Mouse (Mus musculus) yolk sac, embryonic 10.5 days (tissue): ENCODE results near the gene Tacr2.
A peak's percentile ranks its signal among the peaks of the same experiment; 100 is the strongest.

Source experiments
- DNase-seq: peaks from one replicate; pipeline ENCODE4 v3.0.0-alpha.2; 2017; ENCODE audit warnings: low spot score

Gene Tacr2

DNA sequence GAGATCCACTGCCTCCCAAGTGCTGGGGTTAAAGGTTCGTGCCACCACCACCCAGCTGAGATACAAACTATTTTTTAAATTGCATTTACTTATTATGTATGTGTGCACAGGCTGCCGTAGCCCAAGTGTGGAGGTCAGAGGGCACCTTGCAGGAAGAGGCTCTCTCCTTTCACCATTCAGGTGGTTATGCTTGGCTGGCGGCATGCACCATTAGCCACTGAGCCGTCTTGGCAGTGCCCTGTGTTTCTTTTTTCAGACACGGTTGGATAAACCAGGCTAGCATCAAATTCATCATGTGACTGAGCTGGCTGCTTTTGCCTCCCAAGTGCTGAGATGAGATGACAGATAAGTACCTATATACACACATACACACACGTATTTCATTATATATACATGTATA is 13.0 kb upstream of the Tacr2 start:
- no peak for DNase-seq

DNA sequence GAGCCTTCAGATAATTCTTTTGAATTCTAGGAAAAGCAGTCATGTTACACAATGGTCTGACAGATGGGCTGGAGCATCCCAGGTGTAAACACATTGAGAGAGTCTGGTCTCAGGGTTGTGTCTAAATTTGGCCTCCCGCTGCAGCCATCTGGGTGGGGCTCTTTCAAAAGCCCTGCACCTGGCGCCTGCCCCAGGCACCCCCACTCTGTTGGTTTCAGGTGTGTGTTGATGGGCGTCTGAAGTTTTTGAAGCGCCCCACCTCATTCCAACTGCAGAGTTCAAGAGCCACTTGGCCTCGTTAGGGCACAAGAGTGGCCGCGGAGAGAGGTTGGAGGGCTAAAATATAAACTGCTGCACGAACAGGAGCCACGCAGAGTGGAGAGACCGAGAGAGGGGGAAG is 9.9 kb upstream of the Tacr2 start:
- no peak for DNase-seq

- DNase-seq = no peak
These were observed 9.3 kb upstream of the Tacr2 start for GRCm38 (mm10) chr10:62242896-62243295.

DNA sequence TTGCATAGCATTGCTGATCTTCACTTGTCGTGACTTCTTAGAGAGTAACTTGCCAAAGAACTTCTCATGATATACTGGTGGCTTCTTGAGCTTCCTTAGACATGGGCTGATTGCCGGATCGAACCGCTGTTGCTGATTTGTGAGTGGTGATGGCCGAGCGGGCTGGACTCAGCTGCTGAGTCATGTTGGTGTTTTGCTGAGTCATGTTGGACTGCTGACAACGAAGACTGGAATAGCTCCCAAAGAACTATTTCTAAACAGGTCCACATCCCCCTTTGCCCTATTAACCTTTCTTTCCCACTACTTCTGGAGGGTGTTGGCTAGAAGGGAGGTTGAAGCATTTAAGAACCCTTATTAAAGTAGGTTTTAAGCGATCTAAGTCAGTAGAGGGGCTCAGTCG is 8.2 kb upstream of the Tacr2 start:
- no peak for DNase-seq

GRCm38 (mm10) chr10:62247156-62247555 is 5.1 kb upstream of the Tacr2 start:
- no peak for DNase-seq

DNA sequence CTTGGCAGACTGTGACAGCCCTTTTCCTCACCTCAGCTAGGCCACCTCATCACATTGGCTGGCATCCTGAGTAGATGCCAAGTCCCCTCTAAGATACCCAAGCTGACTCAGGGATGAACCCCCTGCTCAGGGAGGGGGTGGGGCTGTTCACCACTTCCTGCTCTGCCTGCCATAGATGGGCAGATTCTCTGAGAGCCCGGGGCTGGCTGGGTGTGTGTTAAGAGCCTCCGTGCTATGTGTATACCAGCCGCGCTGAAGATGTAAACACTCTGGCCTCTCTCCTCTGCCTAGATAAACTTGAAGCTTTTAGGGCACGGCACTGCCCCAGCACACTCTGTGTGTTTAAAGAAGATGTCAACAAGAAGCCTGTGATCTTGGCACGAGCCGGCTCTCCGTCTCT is 4.4 kb upstream of the Tacr2 start:
- peak; percentile 64 for DNase-seq

GRCm38 (mm10) chr10:62252496-62253235 is 428 bp downstream of the Tacr2 start:
- no peak for DNase-seq

- no peak for DNase-seq
These were observed 6.1 kb downstream of the Tacr2 start for GRCm38 (mm10) chr10:62258298-62258697.

- peak; percentile 76 for DNase-seq
These were observed 9.1 kb downstream of the Tacr2 start for GRCm38 (mm10) chr10:62261115-62261886.

DNA sequence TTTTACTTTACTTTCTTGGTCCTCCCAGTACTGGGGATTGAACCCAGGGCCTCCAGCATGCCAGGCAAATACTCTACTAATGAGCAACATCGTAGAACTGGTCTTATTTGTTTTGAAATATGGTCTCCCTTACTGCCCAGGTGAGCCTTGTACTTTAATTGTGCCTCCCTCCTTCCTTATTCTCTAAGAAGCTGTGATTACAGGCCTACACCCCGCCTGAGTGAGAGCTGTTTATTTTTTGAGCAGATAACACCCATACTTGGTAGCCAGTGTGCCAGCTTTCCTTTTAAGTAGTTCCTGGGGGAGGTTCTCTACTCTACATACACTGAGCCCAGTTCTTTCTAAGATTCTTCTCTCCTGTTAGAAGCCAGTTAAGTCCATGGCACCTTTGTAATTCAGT is 12.1 kb downstream of the Tacr2 start:
- no peak for DNase-seq

GRCm38 (mm10) chr10:62269278-62269677 is 17.0 kb downstream of the Tacr2 start:
- DNase-seq = no peak

- peak; percentile 48 for DNase-seq
These were observed 23.0 kb downstream of the Tacr2 start for GRCm38 (mm10) chr10:62275235-62275634.

- DNase-seq = no peak
These were observed 25.5 kb downstream of the Tacr2 start for GRCm38 (mm10) chr10:62277499-62278293.

DNA sequence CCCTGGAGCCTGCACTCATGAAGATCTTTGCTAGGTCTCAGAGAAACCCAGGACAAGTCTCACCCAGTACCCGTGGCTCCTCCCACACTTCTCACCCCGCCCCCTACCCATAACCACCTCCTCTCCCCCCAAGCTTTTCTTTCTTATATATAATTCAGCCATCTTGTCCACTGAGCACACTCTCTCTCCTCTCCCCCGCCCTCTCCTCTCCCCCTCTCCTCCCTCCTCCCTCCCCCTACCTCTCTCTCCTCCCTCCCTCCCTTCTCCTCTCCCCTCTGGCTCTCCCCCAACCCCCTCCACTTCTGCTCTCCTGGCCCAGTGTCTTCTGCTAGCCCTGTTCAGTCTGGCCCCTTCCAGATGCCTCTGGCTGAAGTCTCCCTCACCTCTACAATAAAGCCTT is 26.8 kb downstream of the Tacr2 start:
- DNase-seq = no peak

DNA sequence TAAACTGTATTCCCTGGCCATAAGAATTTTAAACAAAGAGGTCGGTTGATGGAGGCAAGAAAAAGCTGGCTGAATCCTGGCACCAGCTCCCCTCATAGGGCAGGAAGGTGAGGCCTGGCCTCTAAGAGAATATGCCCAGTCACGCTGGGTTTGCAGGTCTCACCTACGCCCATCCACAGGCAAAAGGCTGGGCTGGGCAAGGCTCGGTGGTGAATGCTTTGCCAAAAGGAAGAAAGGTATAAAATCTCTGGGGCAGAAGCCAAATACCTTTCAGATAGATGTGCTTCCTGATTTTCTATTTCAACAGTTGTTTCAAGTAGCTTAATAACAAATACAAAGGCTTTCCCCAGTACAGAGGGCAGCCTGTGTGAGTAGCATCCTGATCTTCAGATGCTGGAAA is 27.4 kb downstream of the Tacr2 start:
- no peak for DNase-seq

GRCm38 (mm10) chr10:62282782-62283181 is 30.5 kb downstream of the Tacr2 start:
- peak; percentile 5 for DNase-seq

GRCm38 (mm10) chr10:62283206-62283792 is 31.1 kb downstream of the Tacr2 start:
- no peak for DNase-seq

GRCm38 (mm10) chr10:62287460-62288124 is 35.4 kb downstream of the Tacr2 start:
- DNase-seq = no peak

DNA sequence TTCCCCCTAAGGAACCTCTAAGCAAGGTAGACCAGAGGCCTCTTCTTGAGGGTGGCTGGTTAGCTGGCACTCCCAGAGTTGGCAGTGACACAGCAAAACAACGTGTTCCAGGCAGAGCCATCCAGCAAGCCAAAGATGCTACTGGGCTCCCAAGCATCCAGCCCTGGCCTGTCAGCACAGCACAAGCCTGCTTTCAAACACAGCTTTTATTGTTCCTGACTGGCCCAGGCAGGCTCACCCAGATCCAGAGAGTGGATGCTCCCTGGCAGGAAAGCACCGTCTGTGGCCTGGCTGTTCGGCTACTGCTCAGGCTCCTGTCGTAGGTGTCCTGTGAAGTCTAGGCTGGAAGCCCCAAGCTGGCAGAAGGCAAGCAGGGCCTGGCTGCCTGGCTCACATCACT is 41.9 kb downstream of the Tacr2 start:
- no peak for DNase-seq

DNA sequence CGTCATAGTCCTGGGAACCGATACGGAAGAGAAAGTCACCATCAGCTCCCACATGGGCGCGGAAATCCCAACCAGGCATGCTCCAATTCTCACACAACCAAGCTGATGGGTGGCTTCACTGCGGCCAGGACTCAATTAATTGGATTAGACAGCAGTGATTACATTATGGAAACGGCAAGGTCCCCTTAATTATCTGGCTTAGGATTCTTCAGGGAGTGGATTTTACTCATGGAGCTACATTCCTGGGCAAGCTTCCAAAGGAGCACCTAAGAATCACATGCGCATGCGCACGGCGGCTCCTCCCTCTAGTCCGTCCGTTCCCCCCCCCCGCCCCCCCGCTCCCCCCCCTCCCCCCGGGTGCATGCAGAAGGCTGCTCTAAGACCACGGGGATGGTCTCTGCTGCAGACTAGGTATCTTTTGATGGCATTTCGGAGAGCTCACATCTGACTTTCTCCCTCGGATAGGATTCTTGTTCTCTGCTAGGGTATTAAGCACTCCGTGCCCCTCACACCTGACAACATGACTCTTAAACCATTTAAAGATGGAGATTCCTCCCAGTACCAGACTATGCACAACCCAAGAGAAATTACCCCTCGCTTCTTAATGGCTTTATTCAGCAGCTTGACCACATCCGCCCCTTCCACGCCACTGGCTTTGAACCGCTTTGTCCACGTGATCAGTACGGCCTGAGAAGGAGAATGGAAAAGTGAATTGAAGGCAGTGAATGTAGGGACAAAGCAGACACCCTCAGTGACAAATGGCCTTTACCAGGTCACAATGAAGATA is 44.0 kb downstream of the Tacr2 start:
- DNase-seq = no peak
